Mouse (Mus musculus) left cerebral cortex, postnatal 36 days (tissue): ENCODE data around the gene Psmc5. TPM values are rescaled to one million over a fixed set of nuclear protein-coding genes. Genes with fewer than 3 reads are reported as not detected.

Experiments used
- DNase-seq, 2 experiments: peaks; one replicate each; pipeline ENCODE4 v3.0.0; 2021 to 2022; ENCODE audit warnings: low spot score in 2 of 2, mixed read lengths in 1 of 2
- intact Hi-C: fragments of 180-260 bp; cut with DNase I; formaldehyde crosslinking; loops from one replicate; pipeline ENCODE4 v1.15.1; 2025
- total RNA-seq, 2 experiments: library from RNA; stranded (reverse); gene quantifications; 2 replicates each; pipeline ENCODE4 v1.2.3; 2021

The Psmc5 gene
- total RNA-seq, 2 experiments from 2014 or later, result 183 to 198 TPM

GRCm38 (mm10) chr11:106291861-106292260 is 35.9 kb downstream of the Psmc5 start:
- intact Hi-C loops, result no loop called here
- DNase-seq, result no peak

DNA sequence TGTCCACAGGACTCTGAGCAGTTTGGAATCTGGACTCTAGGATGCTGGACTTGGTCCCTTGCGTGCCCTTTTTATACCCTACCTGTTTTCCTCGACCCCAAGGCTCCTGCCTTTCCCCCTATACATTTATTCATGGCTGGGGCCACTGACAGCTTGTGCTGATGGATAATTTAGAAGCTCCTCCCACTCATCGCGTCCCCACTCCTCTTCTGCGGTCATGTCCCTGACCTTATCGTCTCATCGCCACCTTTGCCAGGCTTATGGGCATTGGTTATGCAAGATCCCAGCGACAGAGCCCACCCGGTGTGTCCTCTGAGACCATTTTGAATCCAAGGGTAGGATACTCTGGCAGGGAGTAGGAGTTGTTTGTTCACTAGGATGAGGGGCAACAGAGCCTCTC is 45.8 kb downstream of the Psmc5 start, which contains the start of gene Gh:
TSS of gene Gh (minus strand) at position 101 of the 400 bp plus-strand sequence.
- intact Hi-C loops, result loop anchor here (1.0 to 2.0 kb wide), 2 partner anchors 65 to 91 kb away; no protein-coding TSS in a partner anchor
- DNase-seq, result no peak

DNA sequence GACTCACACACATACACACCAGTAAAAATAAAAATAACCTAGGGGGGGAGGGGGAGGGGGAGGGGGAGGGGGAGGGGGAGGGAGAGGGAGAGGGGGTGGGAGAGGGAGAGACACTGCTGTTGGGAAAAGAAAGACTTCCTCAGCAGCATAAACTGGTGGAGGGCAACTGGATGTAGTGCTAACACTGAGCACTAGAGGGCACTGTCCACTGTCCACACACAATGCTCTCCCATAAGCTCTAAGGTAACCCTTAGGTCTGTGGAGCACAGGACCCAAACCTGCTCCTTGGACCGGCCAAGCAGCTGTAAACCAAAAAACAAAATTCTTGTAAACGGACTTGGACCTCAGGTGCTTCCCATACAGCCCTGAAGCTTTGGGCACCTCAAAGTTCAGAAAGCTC is 46.7 kb downstream of the Psmc5 start:
- intact Hi-C loops, result loop anchor here (1.0 to 2.0 kb wide), 2 partner anchors 64 to 90 kb away; no protein-coding TSS in a partner anchor
- peak; percentile 14 to 20 for DNase-seq

- DNase-seq, result no peak
Observed at GRCm38 (mm10) chr11:106305348-106306064, 49.6 kb downstream of the Psmc5 start.

DNA sequence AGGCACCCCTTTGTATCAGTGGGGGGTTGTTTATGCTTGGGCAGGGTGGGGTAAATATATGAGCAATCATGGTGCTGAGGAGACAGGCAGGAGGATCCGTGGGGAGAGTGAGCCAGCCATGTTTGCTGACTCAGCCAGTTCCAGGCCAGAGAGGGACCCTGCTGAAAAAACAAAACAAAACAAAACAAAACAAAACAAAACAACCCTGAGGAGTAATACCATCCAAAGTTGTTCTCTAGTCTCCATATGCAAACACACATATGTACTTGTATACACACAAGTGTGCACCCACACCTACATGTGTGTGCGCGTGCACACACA is 50.1 kb downstream of the Psmc5 start:
- intact Hi-C loops, result no loop called here
- DNase-seq, result no peak

More at GRCm38 (mm10) chr11:106305348-106306064, 49.6 kb downstream of the Psmc5 start:
- intact Hi-C loops, result no loop called here

DNA sequence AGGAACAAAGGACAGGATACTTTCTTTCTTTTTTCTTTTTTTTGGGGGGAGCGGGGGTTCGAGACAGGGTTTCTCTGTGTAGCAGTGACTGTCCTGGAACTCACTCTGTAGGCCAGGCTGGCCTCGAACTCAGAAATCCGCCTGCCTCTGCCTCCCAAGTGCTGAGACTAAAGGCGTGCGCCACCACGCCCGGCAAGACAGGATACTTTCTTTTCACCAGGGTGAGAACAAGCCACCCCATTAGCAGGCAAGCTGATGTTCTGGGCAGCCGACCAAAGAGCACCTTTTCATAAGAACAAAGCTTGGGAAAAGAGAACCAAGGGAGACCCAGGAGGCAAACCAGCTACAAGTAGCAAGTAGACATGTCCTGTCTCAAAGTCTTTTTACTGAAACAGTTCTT is 50.8 kb downstream of the Psmc5 start:
- intact Hi-C loops, result no loop called here
- no peak for DNase-seq

DNA sequence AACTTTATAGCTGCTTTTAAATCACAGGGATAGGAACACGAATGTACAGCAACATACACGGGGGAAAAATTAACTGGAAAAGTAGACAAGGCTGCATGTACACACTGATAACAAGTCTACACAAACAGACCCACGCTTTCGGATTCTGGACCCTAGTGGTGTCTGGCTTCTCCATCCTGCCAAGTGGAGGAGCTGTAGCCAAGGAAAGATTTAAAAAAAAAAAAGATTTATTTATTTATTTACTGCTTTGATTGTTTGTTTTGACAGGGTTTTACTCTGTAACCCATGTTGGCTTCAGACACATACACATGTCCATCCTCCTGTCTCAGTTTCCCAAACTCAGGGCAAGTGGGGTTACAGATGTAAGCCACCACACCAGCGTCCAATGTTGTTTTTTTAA is 51.5 kb downstream of the Psmc5 start:
- DNase-seq, result no peak
- intact Hi-C loops, result no loop called here

DNA sequence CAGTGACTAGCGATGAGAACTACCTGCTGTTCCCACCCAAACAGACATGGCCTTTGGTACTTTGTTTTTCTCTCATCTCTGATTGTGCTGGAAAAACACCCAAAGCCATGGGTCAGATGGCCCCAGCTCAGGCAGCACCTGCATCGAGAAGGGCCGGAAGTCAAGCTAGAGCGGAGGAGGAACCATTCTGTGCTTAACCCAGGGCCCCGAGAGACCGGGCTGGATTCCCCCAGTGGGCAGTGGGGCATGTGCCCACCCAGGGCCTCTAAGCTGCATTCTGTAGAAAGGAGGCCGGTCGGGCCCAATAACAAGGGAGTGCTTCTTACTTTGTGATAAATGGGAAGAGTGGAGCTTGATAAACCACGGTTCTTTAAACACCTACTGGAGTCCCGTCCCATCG is 52.2 kb downstream of the Psmc5 start:
- intact Hi-C loops, result no loop called here

DNA sequence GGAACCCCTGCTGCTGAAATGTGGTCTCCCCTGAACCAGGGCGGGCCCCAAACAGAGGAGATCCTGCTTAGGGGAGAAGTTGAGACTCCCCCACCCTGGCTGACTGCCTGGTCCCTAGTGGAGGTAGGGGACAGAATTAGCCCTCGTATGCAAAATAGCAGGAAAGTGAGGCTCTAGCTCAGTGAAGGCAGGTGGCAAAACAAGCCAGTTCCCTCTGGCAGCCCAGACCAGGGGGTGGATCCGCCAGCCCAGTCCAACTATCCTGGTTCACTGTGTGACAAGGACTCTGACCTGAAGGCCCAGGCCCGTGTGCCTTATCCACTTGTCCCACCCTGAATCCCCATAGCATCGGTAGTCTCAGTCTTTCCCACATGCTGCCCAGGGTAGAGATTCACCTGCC is 54.2 kb downstream of the Psmc5 start:
- peak in 1 of 2 experiments; percentile 10 for DNase-seq
- intact Hi-C loops, result no loop called here

More for the DNA sequence above, 52.2 kb downstream of the Psmc5 start:
- no peak for DNase-seq

Other genes starting within 250 kb of the Psmc5 start
- 1 to 10 TPM; 2.1 to 2.2 TPM for gene Kcnh6, start 248.0 kb upstream of the Psmc5 start, total RNA-seq
- gene Dcaf7, start 219.3 kb upstream of the Psmc5 start, total RNA-seq, result 100 to 1,000 TPM; 144 to 147 TPM
- 10 to 100 TPM; 17.2 to 20.3 TPM for gene Taco1, start 190.1 kb upstream of the Psmc5 start, total RNA-seq
- 10 to 100 TPM; 26.9 to 28.4 TPM for gene Map3k3, start 171.5 kb upstream of the Psmc5 start, total RNA-seq
- not detected for gene Gm10840, start 95.3 kb upstream of the Psmc5 start, total RNA-seq
- gene Limd2, start 95.3 kb upstream of the Psmc5 start, total RNA-seq, result 100 to 1,000 TPM in 1 of 2 experiments, 10 to 100 TPM in 1; 98.5 to 104 TPM
- 10 to 100 TPM; 26.6 to 31.2 TPM for gene Strada, start 54.0 kb upstream of the Psmc5 start, total RNA-seq
- 10 to 100 TPM; 79.5 to 86.6 TPM for gene Ccdc47, start 39.8 kb upstream of the Psmc5 start, total RNA-seq
- gene Ddx42, start 39.2 kb upstream of the Psmc5 start, total RNA-seq, result 10 to 100 TPM; 63.0 to 68.0 TPM
- 10 to 100 TPM; 26.0 to 29.8 TPM for gene Ftsj3, start 75 bp upstream of the Psmc5 start, total RNA-seq
- 10 to 100 TPM; 17.2 to 20.6 TPM for gene Smarcd2, start 16.8 kb downstream of the Psmc5 start, total RNA-seq
- gene Tcam1, start 20.5 kb downstream of the Psmc5 start, total RNA-seq, result under 1 TPM; 0.15 to 0.25 TPM
- gene Gh, start 45.7 kb downstream of the Psmc5 start, total RNA-seq, result not detected
- gene Cd79b, start 58.6 kb downstream of the Psmc5 start, total RNA-seq, result under 1 TPM; 0.27 to 0.34 TPM
- gene Scn4a, start 97.1 kb downstream of the Psmc5 start, total RNA-seq, result not detected
- not detected for gene Prr29, start 109.3 kb downstream of the Psmc5 start, total RNA-seq
- gene Icam2, start 131.9 kb downstream of the Psmc5 start, total RNA-seq, result 1 to 10 TPM; 3.1 to 4.1 TPM
- gene Ern1, start 231.7 kb downstream of the Psmc5 start, total RNA-seq, result 1 to 10 TPM; 9.8 to 9.9 TPM